Mouse (Mus musculus): ENCODE measurements around the gene Cnnm4. TPM values are rescaled to one million over a fixed set of nuclear protein-coding genes. Genes with fewer than 3 reads are reported as not detected.

Cnnm4 gene
- total and polyA plus RNA-seq, 3 experiments, result 3.9 to 4.6 (median 4.4) TPM

DNA sequence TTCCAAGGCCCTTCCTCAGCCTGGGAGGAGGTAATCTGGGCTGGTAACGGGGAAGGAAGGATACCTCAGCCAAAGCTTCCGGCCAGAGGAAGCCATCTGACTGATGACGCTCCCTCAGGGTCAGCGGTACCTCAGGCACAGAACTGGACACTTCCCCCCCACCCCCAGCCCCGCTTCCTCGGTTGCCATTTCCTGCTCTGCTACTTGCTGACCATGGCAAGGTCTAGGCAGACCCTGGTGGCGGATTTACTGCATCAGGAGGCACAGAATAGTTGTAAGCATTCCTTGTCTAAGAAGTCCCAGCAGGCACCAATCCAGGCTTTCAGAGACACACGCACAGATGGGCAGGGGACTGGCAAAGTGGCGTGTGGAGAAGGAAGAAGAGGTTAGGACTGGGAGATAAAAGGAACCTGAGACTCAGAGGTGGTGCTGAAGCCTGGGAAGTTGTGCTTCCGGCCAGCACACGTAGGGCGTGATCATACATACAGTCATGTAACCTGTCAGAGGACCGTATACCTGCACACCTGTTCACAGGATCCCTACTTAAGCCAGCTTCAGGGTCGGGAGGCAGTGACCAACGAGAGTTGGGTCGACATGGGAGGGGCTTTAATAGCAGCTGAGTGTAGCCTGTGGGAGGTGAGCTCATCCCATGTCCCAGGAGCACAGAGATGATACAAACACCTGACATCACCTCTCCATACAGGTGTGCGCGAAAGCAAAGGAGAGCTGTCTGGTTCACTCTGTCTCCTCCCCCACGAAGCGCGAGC lies 83.4 kb downstream of the Cnnm4 start:
- DNase-seq, result peak in 1 of 2 experiments; percentile 49

DNA sequence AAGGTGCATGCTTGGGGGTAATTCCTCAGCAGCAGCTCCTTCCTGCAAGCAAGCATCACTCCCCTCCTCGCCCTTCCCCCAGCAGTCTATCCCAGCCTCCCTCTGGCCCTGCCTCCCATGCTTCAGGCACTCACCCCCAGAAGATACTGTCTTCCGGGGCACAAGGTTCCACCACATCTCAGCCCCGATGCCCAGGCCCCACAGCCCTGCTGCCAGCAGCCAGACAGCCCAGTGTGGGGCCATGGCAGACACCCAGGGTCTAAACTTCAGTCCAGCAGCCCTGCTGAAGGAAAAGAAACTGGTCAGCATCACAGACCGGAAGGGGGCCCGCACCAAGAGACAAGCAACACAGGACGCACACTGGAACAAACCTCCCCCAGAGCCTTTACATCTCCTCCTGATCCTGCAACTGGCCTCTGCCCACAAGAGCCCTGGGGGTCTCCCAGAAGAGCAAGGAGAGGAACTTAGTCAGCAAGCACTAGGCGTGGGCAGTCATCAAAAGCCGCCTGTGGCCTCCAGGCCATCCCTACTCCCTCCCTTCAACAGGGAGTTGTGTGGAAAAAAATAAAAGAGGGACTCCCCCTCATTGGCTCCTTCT lies 84.5 kb downstream of the Cnnm4 start:
- TF ChIP-seq POLR2A (IDR thresholded peaks at IDR 0.05; ENCODE audit: insufficient read depth, low read depth, low read length), result no peak
- TF ChIP-seq CTCF (IDR thresholded peaks at IDR 0.05), result no peak
- no peak for TF ChIP-seq EP300 (IDR thresholded peaks at IDR 0.05; ENCODE audit: insufficient read depth, low read depth, low read length)
- WGBS, result 28% methylated on average over 8 of the region's 8 CpGs
- intact Hi-C loops (cut with DNase I), result loop anchor here (2.0 kb wide), 2 partner anchors 33 to 57 kb away; no protein-coding TSS in a partner anchor

More for the DNA sequence above, 83.4 kb downstream of the Cnnm4 start:
- TF ChIP-seq CTCF (IDR thresholded peaks at IDR 0.05) (no peak), POLR2A (IDR thresholded peaks at IDR 0.05; ENCODE audit: insufficient read depth, low read depth, low read length) (0 out of 2 replicates have a peak, but pooled peaks have one; percentile 15)
- WGBS, result 55% methylated on average over 21 of the region's 21 CpGs
- intact Hi-C loops (cut with DNase I), result loop anchor here (2.0 kb wide), 1 partner anchor 34 kb away; no protein-coding TSS in a partner anchor
- Histone ChIP-seq H3K4me1 (ENCODE audit: control insufficient read depth, insufficient read depth, low read length) (peaks cover 6% of the 10 kb centered on the region), H3K79me2 (replicated peaks; ENCODE audit: control insufficient read depth, insufficient read depth, low read length) (peaks cover 3% of the 10 kb centered on the region; the same call in 1 of the 2 replicates), H3K36me3 (ENCODE audit: control insufficient read depth, insufficient read depth, low read length) (no peaks in the 10 kb centered on the region), H3K27me3 (ENCODE audit: control insufficient read depth, insufficient read depth, low read length) (no peaks in the 10 kb centered on the region), H3K27ac (peak overlapping the region; percentile 99), H3K9ac (ENCODE audit: low read depth, low read length) (no peak overlapping the region), H3K4me3 (peak overlapping the region; percentile 98)

DNA sequence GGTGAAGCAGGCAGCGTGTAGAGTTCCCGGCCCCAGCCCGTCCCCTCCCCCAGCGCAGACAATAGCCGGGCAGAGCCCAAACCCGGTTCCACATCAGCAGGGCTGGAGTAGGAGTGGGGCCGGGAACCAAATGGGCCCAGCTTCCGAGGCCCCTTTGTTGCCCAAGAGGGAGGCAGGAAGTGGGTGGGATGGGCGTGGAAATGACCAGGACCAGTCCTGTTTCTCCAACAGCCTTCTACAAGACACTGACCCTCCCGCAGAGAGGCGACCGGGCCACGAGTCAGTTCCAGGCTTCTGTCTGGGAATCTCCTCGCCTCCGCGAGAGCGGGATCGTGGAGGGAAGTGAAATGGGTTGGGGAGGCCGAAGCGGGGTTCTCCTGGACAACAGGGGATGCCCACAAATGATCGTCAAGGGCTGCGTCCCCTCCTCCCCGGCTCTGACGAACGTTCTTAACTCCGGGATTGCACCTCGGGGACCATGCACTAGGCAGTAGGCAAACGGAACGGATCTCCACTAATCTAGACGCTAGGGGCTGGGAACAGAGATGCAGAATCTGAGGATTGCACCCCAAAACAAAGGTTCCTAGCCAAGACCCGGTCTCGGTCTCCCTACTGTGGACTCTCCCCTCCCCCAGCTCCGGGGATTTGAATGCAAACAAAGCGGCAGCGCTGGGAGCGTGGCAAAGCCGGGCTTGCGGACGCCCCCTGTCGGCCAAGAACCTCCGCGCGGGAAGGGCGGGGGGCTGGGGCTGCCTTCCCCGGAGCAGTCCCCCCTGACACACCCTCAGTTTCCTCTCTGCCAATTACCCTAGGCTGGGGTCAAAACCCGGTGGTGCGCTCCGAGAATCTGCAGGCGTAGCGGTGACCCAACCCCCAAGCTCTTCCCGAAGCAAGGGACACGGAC lies 85.4 kb downstream of the Cnnm4 start:
- peak overlapping the region; percentile 98 for H3K4me3 ChIP-seq
- H3K36me3 ChIP-seq (ENCODE audit: control insufficient read depth, insufficient read depth, low read length), result no peaks in the 10 kb centered on the region
- peaks cover 10% of the 10 kb centered on the region for H3K4me1 ChIP-seq (ENCODE audit: control insufficient read depth, insufficient read depth, low read length)
- intact Hi-C loops (cut with DNase I), result loop anchor here (2.0 kb wide), 1 partner anchor 56 kb away; no protein-coding TSS in a partner anchor
- peaks cover 3% of the 10 kb centered on the region; the same call in 1 of the 2 replicates for H3K79me2 ChIP-seq (replicated peaks; ENCODE audit: control insufficient read depth, insufficient read depth, low read length)
- WGBS, result under 1% methylated on average over 52 of the region's 52 CpGs
- TF ChIP-seq EP300 (IDR thresholded peaks at IDR 0.05; ENCODE audit: insufficient read depth, low read depth, low read length), result peak; percentile 72; the same call in 1 of the 2 replicates
- TF ChIP-seq POLR2A (IDR thresholded peaks at IDR 0.05; ENCODE audit: insufficient read depth, low read depth, low read length), result peak; percentile 99
- peak; percentile 94 for TF ChIP-seq CTCF (IDR thresholded peaks at IDR 0.05)
- peak overlapping the region; percentile 99 for H3K27ac ChIP-seq
- peak; percentile 92 to 94 for DNase-seq
- H3K27me3 ChIP-seq (ENCODE audit: control insufficient read depth, insufficient read depth, low read length), result no peaks in the 10 kb centered on the region
- peak overlapping the region; percentile 91 for H3K9ac ChIP-seq (ENCODE audit: low read depth, low read length)

More for the DNA sequence above, 84.5 kb downstream of the Cnnm4 start:
- Histone ChIP-seq H3K27me3 (ENCODE audit: control insufficient read depth, insufficient read depth, low read length) (no peaks in the 10 kb centered on the region), H3K27ac (peak overlapping the region; percentile 99), H3K9ac (ENCODE audit: low read depth, low read length) (peak overlapping the region; percentile 91), H3K4me3 (peak overlapping the region; percentile 98), H3K4me1 (ENCODE audit: control insufficient read depth, insufficient read depth, low read length) (peaks cover 6% of the 10 kb centered on the region), H3K36me3 (ENCODE audit: control insufficient read depth, insufficient read depth, low read length) (no peaks in the 10 kb centered on the region), H3K79me2 (replicated peaks; ENCODE audit: control insufficient read depth, insufficient read depth, low read length) (peaks cover 3% of the 10 kb centered on the region; the same call in 1 of the 2 replicates)
- DNase-seq, result peak; percentile 39 to 57

DNA sequence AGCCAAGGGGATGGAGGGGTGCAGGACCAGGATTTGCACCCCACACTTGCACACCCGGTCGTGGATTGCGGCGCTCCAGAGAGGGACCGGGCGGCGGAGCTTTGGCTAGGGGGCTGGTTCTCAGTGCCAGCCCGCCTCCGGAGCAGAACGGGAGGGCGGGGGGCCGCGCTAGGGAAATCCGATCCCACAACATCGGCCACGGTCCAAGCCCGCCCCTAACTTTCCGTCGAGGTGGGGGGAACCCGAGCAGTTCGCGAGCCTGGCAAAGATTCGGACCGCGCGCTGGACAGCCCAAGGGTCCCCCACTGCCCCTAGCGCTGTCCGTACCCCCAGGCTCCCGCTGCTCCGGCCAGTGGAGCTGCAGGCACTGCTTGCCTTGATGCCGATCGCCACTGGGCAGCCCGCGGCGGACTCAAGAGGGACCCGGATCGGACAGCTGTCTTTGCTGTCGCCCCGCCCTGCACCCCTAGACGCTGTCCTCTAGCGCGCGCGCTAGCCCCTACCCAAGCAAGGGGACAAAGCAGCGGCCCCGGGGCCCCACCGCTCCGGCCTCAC lies 86.1 kb downstream of the Cnnm4 start:
- H3K9ac ChIP-seq (ENCODE audit: low read depth, low read length), result peak overlapping the region; percentile 91
- peak overlapping the region; percentile 98 for H3K4me3 ChIP-seq
- intact Hi-C loops (cut with DNase I), result loop anchor here (2.0 kb wide), 1 partner anchor 55 kb away; no protein-coding TSS in a partner anchor
- 1% methylated on average over 48 of the region's 48 CpGs for WGBS
- H3K27me3 ChIP-seq (ENCODE audit: control insufficient read depth, insufficient read depth, low read length), result no peaks in the 10 kb centered on the region
- TF ChIP-seq EP300 (IDR thresholded peaks at IDR 0.05; ENCODE audit: insufficient read depth, low read depth, low read length) (no peak), CTCF (IDR thresholded peaks at IDR 0.05) (peak; percentile 7; the same call in 1 of the 2 replicates), POLR2A (IDR thresholded peaks at IDR 0.05; ENCODE audit: insufficient read depth, low read depth, low read length) (0 out of 2 replicates have a peak, but pooled peaks have one; percentile 35)
- DNase-seq, result peak; percentile 92
- H3K4me1 ChIP-seq (ENCODE audit: control insufficient read depth, insufficient read depth, low read length), result peaks cover 12% of the 10 kb centered on the region
- no peaks in the 10 kb centered on the region for H3K36me3 ChIP-seq (ENCODE audit: control insufficient read depth, insufficient read depth, low read length)
- peak overlapping the region; percentile 99 for H3K27ac ChIP-seq
- peaks cover 3% of the 10 kb centered on the region; the same call in 1 of the 2 replicates for H3K79me2 ChIP-seq (replicated peaks; ENCODE audit: control insufficient read depth, insufficient read depth, low read length)

Small RNAs within 50 kb of the gene (microRNA-seq; reads per million reads assigned to microRNA genes)
- gene Gm47280, result 0 reads per million in 2 experiments

Other genes starting within 250 kb of the Cnnm4 start
- 10 to 100 TPM; 28.4 to 29.8 TPM for gene Uggt1, start 226.9 kb upstream of the Cnnm4 start, total RNA-seq (2021)
- gene Uggt1, start 226.9 kb upstream of the Cnnm4 start, polyA plus RNA-seq (2012; rRNA removed), result 7.3 and 17.5 TPM in 2 replicates
- gene Neurl3, start 196.9 kb upstream of the Cnnm4 start, total RNA-seq (2021), result 1 to 10 TPM; 2.2 to 3.0 TPM
- gene Neurl3, start 196.9 kb upstream of the Cnnm4 start, polyA plus RNA-seq (2012; rRNA removed), result 5.8 and 6.1 TPM in 2 replicates
- gene Arid5a, start 163.9 kb upstream of the Cnnm4 start, total RNA-seq (2021), result 10 to 100 TPM; 10.2 to 12.4 TPM
- gene Arid5a, start 163.9 kb upstream of the Cnnm4 start, polyA plus RNA-seq (2012; rRNA removed), result 4.7 and 4.9 TPM in 2 replicates
- gene Kansl3, start 102.4 kb upstream of the Cnnm4 start, total RNA-seq (2021), result 10 to 100 TPM; 49.7 to 52.8 TPM
- gene Kansl3, start 102.4 kb upstream of the Cnnm4 start, polyA plus RNA-seq (2012; rRNA removed), result 35.4 and 57.0 TPM in 2 replicates
- not detected for gene Fer1l5, start 99.3 kb upstream of the Cnnm4 start, total RNA-seq (2021)
- gene Fer1l5, start 99.3 kb upstream of the Cnnm4 start, polyA plus RNA-seq (2012; rRNA removed), result 0.04 TPM in 1 of 2 replicates, not detected in the other
- gene Lman2l, start 26.3 kb upstream of the Cnnm4 start, total RNA-seq (2021), result 10 to 100 TPM; 26.3 to 26.5 TPM
- gene Lman2l, start 26.3 kb upstream of the Cnnm4 start, polyA plus RNA-seq (2012; rRNA removed), result 16.8 and 25.7 TPM in 2 replicates
- gene Cnnm3, start 40.2 kb downstream of the Cnnm4 start, total RNA-seq (2021), result 10 to 100 TPM; 11.1 to 15.1 TPM
- gene Cnnm3, start 40.2 kb downstream of the Cnnm4 start, polyA plus RNA-seq (2012; rRNA removed), result 14.1 and 15.6 TPM in 2 replicates
- 100 to 1,000 TPM; 310 to 338 TPM for gene Ankrd23, start 65.3 kb downstream of the Cnnm4 start, total RNA-seq (2021)
- 397 and 412 TPM in 2 replicates for gene Ankrd23, start 65.3 kb downstream of the Cnnm4 start, polyA plus RNA-seq (2012; rRNA removed)
- 100 to 1,000 TPM; 148 to 172 TPM for gene Gm42417, start 67.8 kb downstream of the Cnnm4 start, total RNA-seq (2021)
- 0.09 TPM in 1 of 2 replicates, not detected in the other for gene Gm42417, start 67.8 kb downstream of the Cnnm4 start, polyA plus RNA-seq (2012; rRNA removed)
- 1 to 10 TPM; 6.2 to 6.3 TPM for gene Ankrd39, start 75.8 kb downstream of the Cnnm4 start, total RNA-seq (2021)
- gene Ankrd39, start 75.8 kb downstream of the Cnnm4 start, polyA plus RNA-seq (2012; rRNA removed), result 11.1 TPM in 2 replicates
- 10 to 100 TPM; 10.6 to 11.1 TPM for gene Sema4c, start 86.7 kb downstream of the Cnnm4 start, total RNA-seq (2021)
- 12.7 and 15.2 TPM in 2 replicates for gene Sema4c, start 86.7 kb downstream of the Cnnm4 start, polyA plus RNA-seq (2012; rRNA removed)
- under 1 TPM in 1 of 2 experiments, not detected in 1; 0.39 TPM for gene Fam178b, start 211.6 kb downstream of the Cnnm4 start, total RNA-seq (2021)
- gene Fam178b, start 211.6 kb downstream of the Cnnm4 start, polyA plus RNA-seq (2012; rRNA removed), result 0.80 and 1.5 TPM in 2 replicates
- 1,000 to 10,000 TPM; 2,054 to 2,380 TPM for gene Cox5b, start 219.8 kb downstream of the Cnnm4 start, total RNA-seq (2021)
- 1,765 and 1,963 TPM in 2 replicates for gene Cox5b, start 219.8 kb downstream of the Cnnm4 start, polyA plus RNA-seq (2012; rRNA removed)
- gene 4933424G06Rik, start 238.5 kb downstream of the Cnnm4 start, total RNA-seq (2021), result not detected
- not detected in 2 replicates for gene 4933424G06Rik, start 238.5 kb downstream of the Cnnm4 start, polyA plus RNA-seq (2012; rRNA removed)
- 10 to 100 TPM; 89.8 to 98.1 TPM for gene Actr1b, start 242.8 kb downstream of the Cnnm4 start, total RNA-seq (2021)
- 94.8 and 122 TPM in 2 replicates for gene Actr1b, start 242.8 kb downstream of the Cnnm4 start, polyA plus RNA-seq (2012; rRNA removed)

All from heart, adult 2 months (tissue).